Mouse (Mus musculus): ENCODE measurements around the gene Gm20388.
A peak's percentile ranks its signal among the peaks of the same experiment; 100 is the strongest.

Gene Gm20388

GRCm38 (mm10) chr8:119916237-119916892, 5.7 kb downstream of the Gm20388 start:
- DNase-seq: no peak

- DNase-seq: no peak
Observed at GRCm38 (mm10) chr8:119917415-119917814, 6.8 kb downstream of the Gm20388 start.

- no peak for DNase-seq
Observed at GRCm38 (mm10) chr8:119918155-119918567, 7.5 kb downstream of the Gm20388 start.

- DNase-seq: no peak
Observed at GRCm38 (mm10) chr8:119923259-119923658, 12.6 kb downstream of the Gm20388 start.

- no peak for DNase-seq
Observed at GRCm38 (mm10) chr8:119925428-119925827, 14.8 kb downstream of the Gm20388 start.

- peak; percentile 56 to 59 for DNase-seq
Observed at GRCm38 (mm10) chr8:119926474-119926873, 15.8 kb downstream of the Gm20388 start.

GRCm38 (mm10) chr8:119927422-119928092, 16.9 kb downstream of the Gm20388 start:
- peak in 1 of 2 experiments; percentile 21 for DNase-seq

GRCm38 (mm10) chr8:119931317-119931716, 20.7 kb downstream of the Gm20388 start:
- DNase-seq: no peak

GRCm38 (mm10) chr8:119933681-119934080, 23.0 kb downstream of the Gm20388 start:
- no peak for DNase-seq

GRCm38 (mm10) chr8:119935541-119935940, 24.9 kb downstream of the Gm20388 start:
- no peak for DNase-seq

- no peak for DNase-seq
Observed at GRCm38 (mm10) chr8:119938481-119938880, 27.8 kb downstream of the Gm20388 start.

- DNase-seq: no peak
Observed at GRCm38 (mm10) chr8:119939336-119939735, 28.7 kb downstream of the Gm20388 start.

- no peak for DNase-seq
Observed at GRCm38 (mm10) chr8:119941471-119941870, 30.8 kb downstream of the Gm20388 start.

GRCm38 (mm10) chr8:119943616-119944015, 33.0 kb downstream of the Gm20388 start:
- DNase-seq: no peak

GRCm38 (mm10) chr8:119944096-119944811, 33.6 kb downstream of the Gm20388 start:
- DNase-seq: peak; percentile 73 to 74

GRCm38 (mm10) chr8:119946326-119946865, 35.8 kb downstream of the Gm20388 start:
- DNase-seq: no peak

GRCm38 (mm10) chr8:119947653-119948052, 37.0 kb downstream of the Gm20388 start:
- no peak for DNase-seq

- DNase-seq: no peak
Observed at GRCm38 (mm10) chr8:119948340-119948739, 37.7 kb downstream of the Gm20388 start.

- DNase-seq: no peak
Observed at GRCm38 (mm10) chr8:119952282-119952681, 41.6 kb downstream of the Gm20388 start.

GRCm38 (mm10) chr8:119952747-119953146, 42.1 kb downstream of the Gm20388 start:
- DNase-seq: no peak

- no peak for DNase-seq
Observed at GRCm38 (mm10) chr8:119955333-119955732, 44.7 kb downstream of the Gm20388 start.

GRCm38 (mm10) chr8:119958076-119958475, 47.4 kb downstream of the Gm20388 start:
- no peak for DNase-seq

- no peak for DNase-seq
Observed at GRCm38 (mm10) chr8:119960531-119961104, 50.0 kb downstream of the Gm20388 start.

All from B cell, adult 2 months (primary cell).